Mouse (Mus musculus) liver, embryonic 13.5 days (tissue): Measurements from ENCODE around the gene Rnf207. TPM values are rescaled to one million over a fixed set of nuclear protein-coding genes. Genes with fewer than 3 reads are reported as not detected.

Source experiments
- ATAC-seq: fragments of 200-750 bp; cut with Nextera tagmentation; 2 replicates; pipeline ENCODE4 v1.8.0; 2017; ENCODE audit warnings: low read depth, mild to moderate bottlenecking, moderate number of reproducible peaks, moderate library complexity
- DNase-seq: peaks from one replicate; pipeline ENCODE4 v3.0.0; 2022
- H3K27ac ChIP-seq: fragments of 300-500 bp; sonication (generic); 2 replicates; pipeline ENCODE4 v1.5.1; 2015; ENCODE audit warnings: moderate library complexity, mild to moderate bottlenecking, inconsistent platforms
- H3K27me3 ChIP-seq: fragments of 300-500 bp; sonication (generic); 2 replicates; pipeline ENCODE4 v1.6.1; 2015; ENCODE audit warnings: mild to moderate bottlenecking, inconsistent platforms
- H3K36me3 ChIP-seq: fragments of 300-500 bp; sonication (generic); 2 replicates; pipeline ENCODE4 v1.6.1; 2015; ENCODE audit warnings: mild to moderate bottlenecking, inconsistent platforms
- H3K4me1 ChIP-seq: fragments of 300-500 bp; sonication (generic); replicated peaks from 2 replicates; pipeline ENCODE4 v1.6.1; 2015; ENCODE audit warnings: inconsistent platforms
- H3K4me2 ChIP-seq: fragments of 300-500 bp; sonication (generic); 2 replicates; pipeline ENCODE4 v1.6.1; 2015; ENCODE audit warnings: inconsistent platforms, mild to moderate bottlenecking, moderate library complexity
- H3K4me3 ChIP-seq: fragments of 300-500 bp; sonication (generic); replicated peaks from 2 replicates; pipeline ENCODE4 v1.5.1; 2015; ENCODE audit warnings: mild to moderate bottlenecking, inconsistent platforms
- H3K9ac ChIP-seq: fragments of 300-500 bp; sonication (generic); 2 replicates; pipeline ENCODE4 v1.6.1; 2015; ENCODE audit warnings: mild to moderate bottlenecking, inconsistent platforms
- H3K9me3 ChIP-seq: fragments of 300-500 bp; sonication (generic); replicated peaks from 2 replicates; pipeline ENCODE4 v1.6.1; 2016; ENCODE audit warnings: inconsistent platforms
- WGBS: fragments of 180-500 bp; shearing (Covaris S2); methylation state at CpG from one replicate; pipeline ENCODE4 v1.1.7; 2015; ENCODE audit not compliant: insufficient replicate concordance; 5-methylcytosine and 5-hydroxymethylcytosine counted together
- polyA plus RNA-seq: library from polyadenylated mRNA; unstranded; fragments of >200 nt; fragmentation: Nextera tagmentation; extraction: Ambion mirVana; gene quantifications from 2 replicates; pipeline ENCODE4 v1.2.1, GENCODE M21; 2015

The Rnf207 gene
- polyA plus RNA-seq, 1 experiment from 2014 or later = 0.31 TPM

GRCm38 (mm10) chr4:152290991-152291390 is 27.8 kb downstream of the Rnf207 start:
- no peak overlapping the region for H3K27ac ChIP-seq
- peaks cover 74% of the 10 kb centered on the region for H3K27me3 ChIP-seq
- no peak for DNase-seq
- no peak overlapping the region for H3K9ac ChIP-seq
- H3K4me3 ChIP-seq = no peak overlapping the region
- no peak overlapping the region for H3K4me2 ChIP-seq
- H3K4me1 ChIP-seq = peaks cover 20% of the 10 kb centered on the region
- no peaks in the 10 kb centered on the region for H3K36me3 ChIP-seq
- no peaks in the 10 kb centered on the region for H3K9me3 ChIP-seq
- 19% methylated on average over 11 of the region's 11 CpGs for WGBS
- no peak for ATAC-seq

GRCm38 (mm10) chr4:152290385-152290784 is 28.4 kb downstream of the Rnf207 start:
- ATAC-seq (no peak), DNase-seq (no peak)
- peaks cover 17% of the 10 kb centered on the region for H3K4me1 ChIP-seq
- no peak overlapping the region for H3K4me2 ChIP-seq
- no peak overlapping the region for H3K4me3 ChIP-seq
- H3K36me3 ChIP-seq = no peaks in the 10 kb centered on the region
- no peak overlapping the region for H3K9ac ChIP-seq
- no peaks in the 10 kb centered on the region for H3K9me3 ChIP-seq
- 2% methylated on average over 39 of the region's 39 CpGs for WGBS
- H3K27me3 ChIP-seq = peaks cover 80% of the 10 kb centered on the region
- H3K27ac ChIP-seq = no peak overlapping the region

GRCm38 (mm10) chr4:152288398-152288945 is 30.3 kb downstream of the Rnf207 start:
- H3K4me1 ChIP-seq = peaks cover 10% of the 10 kb centered on the region
- no peaks in the 10 kb centered on the region for H3K36me3 ChIP-seq
- H3K4me3 ChIP-seq = no peak overlapping the region
- H3K9me3 ChIP-seq = no peaks in the 10 kb centered on the region
- no peak overlapping the region for H3K27ac ChIP-seq
- no peak for DNase-seq
- peaks cover 91% of the 10 kb centered on the region for H3K27me3 ChIP-seq
- 52% methylated on average over 18 of the region's 18 CpGs for WGBS
- H3K4me2 ChIP-seq = no peak overlapping the region
- no peak for ATAC-seq
- no peak overlapping the region for H3K9ac ChIP-seq

GRCm38 (mm10) chr4:152287317-152288120 is 31.3 kb downstream of the Rnf207 start:
- peaks cover 19% of the 10 kb centered on the region for H3K4me1 ChIP-seq
- H3K27me3 ChIP-seq = peaks cover 91% of the 10 kb centered on the region
- no peak overlapping the region for H3K4me3 ChIP-seq
- WGBS = 21% methylated on average over 19 of the region's 19 CpGs
- no peaks in the 10 kb centered on the region for H3K9me3 ChIP-seq
- no peak overlapping the region for H3K9ac ChIP-seq
- no peak overlapping the region for H3K27ac ChIP-seq
- DNase-seq (no peak), ATAC-seq (no peak)
- no peaks in the 10 kb centered on the region for H3K36me3 ChIP-seq
- no peak overlapping the region for H3K4me2 ChIP-seq

- no peak for ATAC-seq
- Histone ChIP-seq H3K4me1 (peaks cover 19% of the 10 kb centered on the region), H3K4me2 (no peak overlapping the region), H3K36me3 (no peaks in the 10 kb centered on the region), H3K9me3 (no peaks in the 10 kb centered on the region), H3K4me3 (no peak overlapping the region), H3K9ac (no peak overlapping the region), H3K27ac (no peak overlapping the region), H3K27me3 (peaks cover 91% of the 10 kb centered on the region)
- WGBS = 10% methylated on average over 26 of the region's 26 CpGs
- peak; percentile 44 for DNase-seq
Observed at GRCm38 (mm10) chr4:152286887-152287286, 31.9 kb downstream of the Rnf207 start.

- peaks cover 19% of the 10 kb centered on the region for H3K4me1 ChIP-seq
- peaks cover 91% of the 10 kb centered on the region for H3K27me3 ChIP-seq
- ATAC-seq (0 out of 2 replicates have a peak, but pooled peaks have one; percentile 19), DNase-seq (no peak)
- WGBS = 3% methylated on average over 32 of the region's 32 CpGs
- no peaks in the 10 kb centered on the region for H3K36me3 ChIP-seq
- H3K9ac ChIP-seq = no peak overlapping the region
- H3K4me3 ChIP-seq = peak overlapping the region; percentile 13
- no peak overlapping the region for H3K27ac ChIP-seq
- no peaks in the 10 kb centered on the region for H3K9me3 ChIP-seq
- H3K4me2 ChIP-seq = peak overlapping the region; percentile 48
Observed at GRCm38 (mm10) chr4:152286183-152286582, 32.6 kb downstream of the Rnf207 start.

- H3K4me1 ChIP-seq = peaks cover 19% of the 10 kb centered on the region
- no peak overlapping the region for H3K4me3 ChIP-seq
- H3K27ac ChIP-seq = no peak overlapping the region
- WGBS = under 1% methylated on average over 10 of the region's 10 CpGs
- no peaks in the 10 kb centered on the region for H3K9me3 ChIP-seq
- H3K4me2 ChIP-seq = no peak overlapping the region
- ATAC-seq = no peak
- no peaks in the 10 kb centered on the region for H3K36me3 ChIP-seq
- H3K9ac ChIP-seq = no peak overlapping the region
- DNase-seq = no peak
- H3K27me3 ChIP-seq = peaks cover 91% of the 10 kb centered on the region
Observed at GRCm38 (mm10) chr4:152285505-152285904, 33.3 kb downstream of the Rnf207 start.

GRCm38 (mm10) chr4:152283186-152283950 is 35.4 kb downstream of the Rnf207 start:
- 3% methylated on average over 70 of the region's 70 CpGs for WGBS
- Histone ChIP-seq H3K9me3 (no peaks in the 10 kb centered on the region), H3K27ac (no peak overlapping the region), H3K36me3 (no peaks in the 10 kb centered on the region), H3K4me3 (peak overlapping the region; percentile 27), H3K4me2 (peak overlapping the region; percentile 41), H3K4me1 (peaks cover 19% of the 10 kb centered on the region), H3K9ac (no peak overlapping the region), H3K27me3 (peaks cover 88% of the 10 kb centered on the region)
- DNase-seq = peak; percentile 65
- ATAC-seq = peak; percentile 73

- no peak for DNase-seq
- Histone ChIP-seq H3K36me3 (no peaks in the 10 kb centered on the region), H3K9me3 (no peaks in the 10 kb centered on the region), H3K4me3 (peak overlapping the region; percentile 27), H3K4me2 (peak overlapping the region; percentile 41), H3K9ac (no peak overlapping the region), H3K27ac (no peak overlapping the region), H3K27me3 (peaks cover 82% of the 10 kb centered on the region), H3K4me1 (peaks cover 19% of the 10 kb centered on the region)
- ATAC-seq = no peak
- WGBS = 13% methylated on average over 34 of the region's 34 CpGs
Observed at GRCm38 (mm10) chr4:152282721-152283120, 36.1 kb downstream of the Rnf207 start.

GRCm38 (mm10) chr4:152281601-152282000 is 37.2 kb downstream of the Rnf207 start:
- Histone ChIP-seq H3K9ac (no peak overlapping the region), H3K27ac (no peak overlapping the region), H3K9me3 (no peaks in the 10 kb centered on the region), H3K4me2 (no peak overlapping the region), H3K36me3 (no peaks in the 10 kb centered on the region), H3K27me3 (peaks cover 75% of the 10 kb centered on the region), H3K4me3 (no peak overlapping the region), H3K4me1 (peaks cover 19% of the 10 kb centered on the region)
- DNase-seq (no peak), ATAC-seq (no peak)
- 40% methylated on average over 15 of the region's 15 CpGs for whole genome bisulfite sequencing

- H3K9me3 ChIP-seq = no peaks in the 10 kb centered on the region
- ATAC-seq = no peak
- H3K4me2 ChIP-seq = no peak overlapping the region
- peaks cover 22% of the 10 kb centered on the region for H3K4me1 ChIP-seq
- H3K9ac ChIP-seq = no peak overlapping the region
- H3K27me3 ChIP-seq = peaks cover 75% of the 10 kb centered on the region
- H3K36me3 ChIP-seq = no peaks in the 10 kb centered on the region
- no peak overlapping the region for H3K4me3 ChIP-seq
- no peak for DNase-seq
- 78% methylated on average over 23 of the region's 23 CpGs for WGBS
- H3K27ac ChIP-seq = no peak overlapping the region
Observed at GRCm38 (mm10) chr4:152278986-152279385, 39.8 kb downstream of the Rnf207 start.
